Mouse (Mus musculus) neural tube, embryonic 11.5 days (tissue): ENCODE data around the gene Clec2i. TPM values are rescaled to one million over a fixed set of nuclear protein-coding genes. Genes with fewer than 3 reads are reported as not detected.

Experiments used
- ATAC-seq: fragments of 200-750 bp; cut with Nextera tagmentation; 2 replicates; pipeline ENCODE4 v1.8.0; 2017; ENCODE audit warnings: moderate number of reproducible peaks, mild to moderate bottlenecking, moderate TSS enrichment, moderate library complexity; ENCODE audit not compliant: insufficient read depth, low FRiP score, low TSS enrichment
- DNase-seq: peaks from one replicate; pipeline ENCODE4 v3.0.0-alpha.2; 2015; ENCODE audit warnings: low spot score
- H3K27ac ChIP-seq: fragments of 300-500 bp; sonication (generic); 2 replicates; pipeline ENCODE4 v1.5.1; 2014; ENCODE audit warnings: low read depth, mild to moderate bottlenecking, low read length
- H3K27me3 ChIP-seq: fragments of 300-500 bp; sonication (generic); 2 replicates; pipeline ENCODE4 v1.6.1; 2014; ENCODE audit warnings: mild to moderate bottlenecking, low read length, mixed read lengths; ENCODE audit not compliant: control insufficient read depth, insufficient read depth
- H3K36me3 ChIP-seq: fragments of 300-500 bp; sonication (generic); 2 replicates; pipeline ENCODE4 v1.6.1; 2014; ENCODE audit warnings: mild to moderate bottlenecking, low read length, moderate library complexity, mixed read lengths; ENCODE audit not compliant: control insufficient read depth, insufficient read depth
- H3K4me1 ChIP-seq: fragments of 300-500 bp; sonication (generic); 2 replicates; pipeline ENCODE4 v1.6.1; 2014; ENCODE audit warnings: low read length, mixed read lengths; ENCODE audit not compliant: control insufficient read depth, insufficient read depth
- H3K4me2 ChIP-seq: fragments of 300-500 bp; sonication (generic); 2 replicates; pipeline ENCODE4 v1.6.1; 2014; ENCODE audit warnings: low read depth, mild to moderate bottlenecking, moderate library complexity
- H3K4me3 ChIP-seq: fragments of 300-500 bp; sonication (generic); 2 replicates; pipeline ENCODE4 v1.5.1; 2014; ENCODE audit warnings: low read depth, low read length
- H3K9ac ChIP-seq: fragments of 300-500 bp; sonication (generic); 2 replicates; pipeline ENCODE4 v1.6.1; 2014; ENCODE audit warnings: mild to moderate bottlenecking, low read length
- H3K9me3 ChIP-seq: fragments of 300-500 bp; sonication (generic); 2 replicates; pipeline ENCODE4 v1.6.1; 2016; ENCODE audit warnings: low read length; ENCODE audit not compliant: control insufficient read depth
- WGBS: fragments of 180-500 bp; shearing (Covaris S2); extraction: QIAGEN DNeasy Blood & Tissue Kit; methylation state at CpG from one replicate; pipeline ENCODE4 v1.1.7; 2014; 5-methylcytosine and 5-hydroxymethylcytosine counted together
- polyA plus RNA-seq: library from polyadenylated mRNA; unstranded; fragments of >200 nt; fragmentation: Nextera tagmentation; extraction: Ambion mirVana; gene quantifications from 2 replicates; pipeline ENCODE4 v1.2.1, GENCODE M21; 2014

Clec2i gene
- polyA plus RNA-seq, 1 experiment from 2014 or later = not detected

DNA sequence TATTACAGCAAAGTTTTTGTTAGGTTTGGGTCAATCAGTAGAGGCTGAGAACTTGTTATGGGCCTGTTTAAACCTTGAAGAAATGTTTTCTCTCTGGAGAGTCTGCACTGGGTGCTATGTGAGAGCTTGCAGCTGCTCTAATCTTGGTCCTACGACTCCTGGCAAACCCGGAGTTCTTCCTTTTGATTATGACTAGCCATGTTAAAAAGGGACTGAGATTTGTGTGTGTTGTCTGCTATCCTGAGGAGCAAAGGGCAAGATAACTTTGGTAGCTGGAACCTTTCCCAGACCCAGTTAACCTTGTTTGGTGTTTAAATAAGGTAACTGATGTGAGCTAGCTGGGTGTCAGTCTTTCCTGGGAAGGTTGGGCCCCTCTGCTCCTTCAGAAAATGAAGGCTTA, 36.7 kb upstream of the Clec2i start:
- no peaks in the 10 kb centered on the region for H3K27me3 ChIP-seq
- H3K4me3 ChIP-seq = no peak overlapping the region
- no peak overlapping the region for H3K27ac ChIP-seq
- no peak overlapping the region for H3K9ac ChIP-seq
- H3K4me2 ChIP-seq = no peak overlapping the region
- ATAC-seq (no peak), DNase-seq (no peak)
- no peaks in the 10 kb centered on the region for H3K9me3 ChIP-seq
- H3K4me1 ChIP-seq = no peaks in the 10 kb centered on the region
- 81% methylated on average over 2 of the region's 2 CpGs for WGBS
- H3K36me3 ChIP-seq = no peaks in the 10 kb centered on the region

DNA sequence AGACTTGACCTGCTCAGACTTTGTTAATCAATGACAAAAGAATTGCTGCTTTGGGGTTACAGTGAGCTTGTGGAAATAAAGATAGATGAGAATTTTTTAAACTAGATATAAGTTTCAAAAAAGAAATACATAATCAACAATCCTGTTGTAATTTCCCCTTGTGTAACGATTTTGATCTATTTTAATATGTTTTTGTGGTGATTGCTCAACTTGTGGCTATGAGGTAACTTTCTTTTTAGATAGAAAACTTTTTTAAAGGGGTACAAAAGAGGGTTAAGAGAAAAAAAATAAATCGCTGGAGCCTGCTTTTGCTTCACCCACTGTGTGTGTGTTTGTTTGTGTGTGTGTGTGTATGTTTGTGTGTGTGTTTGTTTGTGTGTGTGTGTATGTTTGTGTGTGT, 36.2 kb upstream of the Clec2i start:
- WGBS = 91% methylated on average over 2 of the region's 2 CpGs
- no peak overlapping the region for H3K27ac ChIP-seq
- no peak for ATAC-seq
- H3K4me2 ChIP-seq = no peak overlapping the region
- H3K27me3 ChIP-seq = no peaks in the 10 kb centered on the region
- H3K4me1 ChIP-seq = no peaks in the 10 kb centered on the region
- no peak overlapping the region for H3K9ac ChIP-seq
- H3K4me3 ChIP-seq = no peak overlapping the region
- no peaks in the 10 kb centered on the region for H3K9me3 ChIP-seq
- DNase-seq = no peak
- H3K36me3 ChIP-seq = no peaks in the 10 kb centered on the region

DNA sequence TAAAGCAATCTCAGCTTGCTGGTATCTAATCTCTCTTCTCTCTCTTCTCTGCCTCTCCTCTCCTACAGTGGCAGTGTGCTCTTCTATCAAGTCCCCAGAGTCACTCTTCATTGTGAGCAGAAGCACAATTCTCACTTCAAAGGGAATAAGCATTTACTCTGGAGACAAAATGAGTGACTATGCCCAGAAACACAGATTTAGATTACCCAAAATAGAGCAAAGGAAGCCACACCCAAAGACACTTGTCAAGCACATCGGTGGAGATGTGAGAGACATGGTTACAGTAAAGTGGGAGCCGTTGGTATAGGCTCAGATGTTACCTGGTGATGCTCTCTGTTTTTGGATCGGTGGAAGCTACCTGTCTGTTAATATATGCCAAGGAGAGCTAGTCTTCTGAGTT, 34.6 kb upstream of the Clec2i start:
- no peaks in the 10 kb centered on the region for H3K9me3 ChIP-seq
- no peaks in the 10 kb centered on the region for H3K36me3 ChIP-seq
- no peaks in the 10 kb centered on the region for H3K27me3 ChIP-seq
- DNase-seq (no peak), ATAC-seq (no peak)
- no peak overlapping the region for H3K9ac ChIP-seq
- no peak overlapping the region for H3K27ac ChIP-seq
- H3K4me1 ChIP-seq = no peaks in the 10 kb centered on the region
- 88% methylated on average over 3 of the region's 3 CpGs for WGBS
- no peak overlapping the region for H3K4me2 ChIP-seq
- H3K4me3 ChIP-seq = no peak overlapping the region

DNA sequence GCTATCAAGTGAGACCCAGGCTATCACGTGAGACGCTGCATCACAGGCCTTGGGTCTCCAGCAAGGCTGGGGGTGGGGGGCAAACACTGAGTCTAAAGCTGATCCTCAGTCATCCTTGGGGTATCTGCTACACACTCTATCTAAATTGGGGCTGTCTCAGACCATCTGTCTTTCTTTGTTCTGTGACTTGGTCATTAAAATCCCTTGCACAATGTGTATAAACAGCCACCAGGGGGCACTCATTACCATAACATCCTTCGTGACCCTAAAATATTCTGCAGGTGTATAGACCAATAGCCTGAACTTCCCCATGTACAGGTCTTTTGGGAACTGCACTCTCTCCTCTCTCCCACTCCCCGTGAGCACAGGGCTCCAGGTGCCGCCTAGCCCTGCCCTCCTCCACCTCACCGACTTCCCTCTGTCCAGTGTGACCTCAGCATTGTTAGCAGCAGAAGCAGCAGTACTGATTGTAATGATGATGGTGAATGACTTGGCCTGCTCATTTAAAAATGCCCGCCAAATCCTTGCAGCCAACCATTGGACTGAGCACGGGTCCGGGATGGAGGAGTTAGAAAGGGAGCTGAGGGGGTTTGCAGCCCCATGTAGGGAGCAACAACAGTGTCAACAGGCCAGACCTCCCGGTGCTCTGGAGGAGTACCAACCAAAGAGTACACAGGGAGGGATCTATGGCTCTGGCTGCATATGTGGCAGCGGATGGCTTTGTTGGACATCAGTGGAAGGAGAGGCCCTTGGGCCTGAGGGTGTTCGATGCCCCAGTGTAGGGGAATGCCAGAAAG, 33.2 kb upstream of the Clec2i start:
- peak; percentile 63 for DNase-seq
- peak; percentile 80 for ATAC-seq
- Histone ChIP-seq H3K4me3 (no peak overlapping the region), H3K27me3 (no peaks in the 10 kb centered on the region), H3K9me3 (no peaks in the 10 kb centered on the region), H3K36me3 (no peaks in the 10 kb centered on the region), H3K9ac (no peak overlapping the region; the same call in 1 of the 2 replicates), H3K27ac (no peak overlapping the region), H3K4me1 (no peaks in the 10 kb centered on the region), H3K4me2 (no peak overlapping the region)
- whole genome bisulfite sequencing = 44% methylated on average over 12 of the region's 12 CpGs

DNA sequence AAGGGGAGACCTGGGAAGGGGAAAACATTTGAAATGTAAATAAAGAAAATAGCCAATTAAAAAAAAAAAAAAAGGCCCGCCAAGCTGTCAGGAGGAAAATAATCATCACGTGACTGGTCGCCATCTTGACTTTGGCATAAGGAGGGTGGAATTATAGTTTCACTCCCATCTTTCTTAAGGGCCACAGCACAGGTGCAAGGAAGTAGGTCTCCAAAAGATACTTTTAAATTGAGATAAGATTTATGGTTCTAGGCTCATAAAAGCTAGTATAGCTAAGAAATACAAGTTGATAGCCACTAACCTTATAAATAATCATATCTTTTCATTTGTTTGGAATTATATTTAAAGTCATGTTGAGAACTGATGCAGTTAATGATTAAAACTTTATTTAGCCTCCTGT, 32.5 kb upstream of the Clec2i start:
- Histone ChIP-seq H3K27ac (no peak overlapping the region), H3K4me2 (no peak overlapping the region), H3K4me3 (no peak overlapping the region), H3K36me3 (no peaks in the 10 kb centered on the region), H3K4me1 (no peaks in the 10 kb centered on the region), H3K27me3 (no peaks in the 10 kb centered on the region), H3K9ac (no peak overlapping the region), H3K9me3 (no peaks in the 10 kb centered on the region)
- no peak for ATAC-seq
- no peak for DNase-seq
- WGBS = 100% methylated on average over 3 of the region's 3 CpGs

DNA sequence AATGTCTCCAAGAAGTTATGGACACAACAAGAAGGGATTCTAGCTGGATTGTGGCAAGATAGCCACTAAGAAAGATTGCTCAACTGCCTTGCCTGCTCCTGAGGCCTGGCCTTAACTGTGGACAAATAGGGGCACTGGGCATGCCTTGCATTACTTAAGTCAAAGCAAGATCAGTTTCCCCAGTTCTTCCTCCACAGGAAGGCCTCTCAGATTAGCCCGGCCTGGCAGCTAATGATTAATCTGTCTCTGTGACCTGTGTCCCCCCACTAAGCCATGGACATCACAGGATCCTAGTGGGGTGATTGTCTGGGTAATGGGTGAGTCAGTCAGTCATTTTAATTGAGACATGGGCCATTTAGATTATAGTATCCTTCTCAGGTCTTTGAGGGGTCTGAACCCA, 31.9 kb upstream of the Clec2i start:
- DNase-seq (no peak), ATAC-seq (no peak)
- Histone ChIP-seq H3K9me3 (no peaks in the 10 kb centered on the region), H3K4me1 (no peaks in the 10 kb centered on the region), H3K4me3 (no peak overlapping the region), H3K4me2 (no peak overlapping the region), H3K36me3 (no peaks in the 10 kb centered on the region), H3K27ac (no peak overlapping the region), H3K27me3 (no peaks in the 10 kb centered on the region), H3K9ac (no peak overlapping the region)
- 65% methylated on average over 1 of the region's 1 CpGs for WGBS

DNA sequence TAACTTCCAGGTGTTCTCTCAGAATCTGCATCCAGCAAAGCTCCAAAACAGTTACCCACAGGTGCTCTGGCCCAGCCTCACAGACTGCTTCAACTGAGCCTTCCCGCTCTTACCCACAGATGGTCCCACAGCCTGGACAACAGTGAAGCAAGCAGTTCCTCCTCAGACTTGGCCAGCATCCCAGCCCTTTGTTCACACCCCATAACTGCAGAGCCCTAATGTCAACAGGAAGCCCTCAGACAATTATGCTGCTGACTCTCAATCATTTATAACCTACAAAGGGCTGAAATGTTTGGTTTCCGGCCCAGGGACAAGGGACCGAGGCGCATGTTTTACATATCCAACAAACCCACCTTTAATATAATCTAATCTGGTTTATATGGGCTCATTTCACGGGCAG, 31.1 kb upstream of the Clec2i start:
- Histone ChIP-seq H3K27ac (no peak overlapping the region), H3K4me2 (no peak overlapping the region), H3K4me3 (no peak overlapping the region), H3K9me3 (no peaks in the 10 kb centered on the region), H3K27me3 (no peaks in the 10 kb centered on the region), H3K4me1 (no peaks in the 10 kb centered on the region), H3K36me3 (no peaks in the 10 kb centered on the region), H3K9ac (no peak overlapping the region)
- no peak for ATAC-seq
- no peak for DNase-seq
- 86% methylated on average over 5 of the region's 5 CpGs for WGBS

DNA sequence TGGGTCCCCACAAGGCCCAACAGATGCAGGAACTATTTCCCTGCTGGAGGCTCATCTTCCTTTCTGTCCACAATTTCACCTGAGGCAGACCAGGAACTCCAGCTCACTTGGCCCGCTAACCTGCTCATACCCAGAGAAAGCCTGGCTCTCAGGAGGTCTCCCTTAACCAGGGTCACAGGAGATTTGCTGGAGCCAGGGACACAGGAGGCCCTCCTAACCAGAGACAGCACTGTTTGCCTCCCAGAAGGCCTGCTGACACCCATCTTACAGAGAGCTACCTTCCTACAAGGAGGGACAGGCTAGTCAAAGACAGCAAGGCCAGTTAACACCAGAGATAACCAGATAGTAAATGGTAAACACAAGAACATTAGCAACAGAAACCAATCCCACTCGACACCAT, 29.4 kb upstream of the Clec2i start:
- no peaks in the 10 kb centered on the region for H3K9me3 ChIP-seq
- H3K27me3 ChIP-seq = no peaks in the 10 kb centered on the region
- H3K9ac ChIP-seq = no peak overlapping the region
- no peaks in the 10 kb centered on the region for H3K36me3 ChIP-seq
- 85% methylated on average over 2 of the region's 2 CpGs for WGBS
- H3K4me1 ChIP-seq = no peaks in the 10 kb centered on the region
- DNase-seq (no peak), ATAC-seq (no peak)
- H3K4me2 ChIP-seq = no peak overlapping the region
- no peak overlapping the region for H3K27ac ChIP-seq
- H3K4me3 ChIP-seq = no peak overlapping the region

DNA sequence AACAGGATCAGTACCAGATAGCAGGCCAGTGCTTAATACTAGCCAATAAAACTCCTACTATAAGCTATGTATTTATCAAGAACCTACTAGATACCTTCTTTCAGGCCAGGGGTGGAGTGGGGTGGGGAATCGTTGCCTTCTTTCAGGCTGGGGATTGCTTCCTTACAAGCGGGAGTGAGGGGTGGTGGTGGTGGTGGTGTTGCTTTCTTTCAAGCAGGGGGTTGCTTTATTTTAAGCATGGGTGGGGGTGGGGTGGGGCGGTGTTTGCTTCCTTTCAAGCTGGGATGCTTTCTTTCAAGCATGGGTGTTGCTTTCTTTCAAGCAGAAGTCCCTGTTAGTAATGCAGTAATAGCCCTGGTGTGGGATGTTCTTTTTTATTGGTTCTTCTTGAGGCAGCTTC, 18.5 kb upstream of the Clec2i start:
- Histone ChIP-seq H3K4me1 (no peaks in the 10 kb centered on the region), H3K27me3 (no peaks in the 10 kb centered on the region), H3K27ac (no peak overlapping the region), H3K4me2 (no peak overlapping the region), H3K9me3 (no peaks in the 10 kb centered on the region), H3K4me3 (no peak overlapping the region), H3K36me3 (no peaks in the 10 kb centered on the region), H3K9ac (no peak overlapping the region)
- no peak for DNase-seq
- no peak for ATAC-seq
- WGBS = 5% methylated on average over 3 of the region's 3 CpGs
